Mouse (Mus musculus) E14TG2a.4 (cell line): ENCODE measurements around the gene Ints11.

Experiments used
- H3K27me3 ChIP-seq: 2 replicates; pipeline ENCODE4 v1.6.1; 2014; ENCODE audit warnings: low read length, control low read depth; ENCODE audit not compliant: insufficient read depth
- H3K36me3 ChIP-seq: 2 replicates; pipeline ENCODE4 v1.6.1; 2014; ENCODE audit warnings: low read length, control low read depth; ENCODE audit not compliant: insufficient read depth
- H3K4me1 ChIP-seq: replicated peaks from 2 replicates; pipeline ENCODE4 v1.6.1; 2014; ENCODE audit warnings: low read depth, low read length, control low read depth
- H3K4me3 ChIP-seq: replicated peaks from 2 replicates; pipeline ENCODE4 v1.5.1; 2014; ENCODE audit warnings: mild to moderate bottlenecking, low read length
- H3K9me3 ChIP-seq: 2 replicates; pipeline ENCODE4 v1.6.1; 2014; ENCODE audit warnings: low read length, control low read depth
- CTCF ChIP-seq: conservative IDR thresholded peaks from 2 replicates; pipeline ENCODE4 v1.5.1; 2014; ENCODE audit warnings: low read length
- NANOG ChIP-seq: IDR thresholded peaks from 2 replicates; pipeline ENCODE4 v1.6.1; 2014; ENCODE audit warnings: borderline replicate concordance, low read length, mixed read lengths
- POU5F1 ChIP-seq: IDR thresholded peaks from 2 replicates; pipeline ENCODE4 v1.6.1; 2014; ENCODE audit warnings: low read length, borderline replicate concordance

The Ints11 gene

GRCm38 (mm10) chr4:155868614-155869298 lies 590 bp upstream of the Ints11 start:
- Histone ChIP-seq H3K36me3 (peaks cover 67% of the 10 kb centered on the region), H3K9me3 (no peaks in the 10 kb centered on the region), H3K27me3 (no peaks in the 10 kb centered on the region), H3K4me3 (peak overlapping the region; percentile 93), H3K4me1 (peaks cover 39% of the 10 kb centered on the region)
- TF ChIP-seq NANOG (no peak), CTCF (no peak), POU5F1 (no peak)

- peaks cover 67% of the 10 kb centered on the region for H3K36me3 ChIP-seq
Observed at GRCm38 (mm10) chr4:155871404-155871803, 2.1 kb downstream of the Ints11 start.

GRCm38 (mm10) chr4:155883587-155883986 lies 14.2 kb downstream of the Ints11 start:
- TF ChIP-seq CTCF (no peak), POU5F1 (no peak), NANOG (no peak)
- Histone ChIP-seq H3K36me3 (peaks cover 69% of the 10 kb centered on the region), H3K27me3 (no peaks in the 10 kb centered on the region), H3K9me3 (no peaks in the 10 kb centered on the region), H3K4me1 (peaks cover 12% of the 10 kb centered on the region), H3K4me3 (no peak overlapping the region)

More at GRCm38 (mm10) chr4:155871404-155871803, 2.1 kb downstream of the Ints11 start:
- Histone ChIP-seq H3K4me3 (no peak overlapping the region), H3K27me3 (no peaks in the 10 kb centered on the region), H3K4me1 (peaks cover 39% of the 10 kb centered on the region), H3K9me3 (no peaks in the 10 kb centered on the region)
- no peak for TF ChIP-seq POU5F1
- TF ChIP-seq NANOG = no peak
- TF ChIP-seq CTCF = no peak

- Histone ChIP-seq H3K4me3 (no peak overlapping the region), H3K27me3 (no peaks in the 10 kb centered on the region), H3K4me1 (peaks cover 30% of the 10 kb centered on the region), H3K9me3 (no peaks in the 10 kb centered on the region), H3K36me3 (peaks cover 87% of the 10 kb centered on the region)
- no peak for TF ChIP-seq CTCF
- TF ChIP-seq NANOG = no peak
- no peak for TF ChIP-seq POU5F1
Observed at GRCm38 (mm10) chr4:155886330-155886729, 17.0 kb downstream of the Ints11 start.

GRCm38 (mm10) chr4:155887674-155888073 lies 18.3 kb downstream of the Ints11 start:
- H3K4me1 ChIP-seq = peaks cover 32% of the 10 kb centered on the region
- TF ChIP-seq POU5F1 = no peak
- TF ChIP-seq NANOG = no peak
- TF ChIP-seq CTCF = no peak
- H3K9me3 ChIP-seq = no peaks in the 10 kb centered on the region
- peaks cover under 1% of the 10 kb centered on the region; the same call in 1 of the 2 replicates for H3K27me3 ChIP-seq
- peaks cover 79% of the 10 kb centered on the region for H3K36me3 ChIP-seq
- no peak overlapping the region for H3K4me3 ChIP-seq

GRCm38 (mm10) chr4:155888181-155888580 lies 18.8 kb downstream of the Ints11 start:
- Histone ChIP-seq H3K9me3 (no peaks in the 10 kb centered on the region), H3K36me3 (peaks cover 74% of the 10 kb centered on the region), H3K4me3 (no peak overlapping the region), H3K27me3 (peaks cover 3% of the 10 kb centered on the region; the same call in 1 of the 2 replicates), H3K4me1 (peaks cover 37% of the 10 kb centered on the region)
- TF ChIP-seq POU5F1 = no peak
- TF ChIP-seq NANOG = no peak
- TF ChIP-seq CTCF = no peak

GRCm38 (mm10) chr4:155889316-155889715 lies 20.0 kb downstream of the Ints11 start:
- TF ChIP-seq NANOG (no peak), POU5F1 (no peak), CTCF (no peak)
- Histone ChIP-seq H3K9me3 (no peaks in the 10 kb centered on the region), H3K4me1 (peaks cover 49% of the 10 kb centered on the region), H3K27me3 (peaks cover 3% of the 10 kb centered on the region; the same call in 1 of the 2 replicates), H3K36me3 (peaks cover 62% of the 10 kb centered on the region), H3K4me3 (no peak overlapping the region)

- peaks cover 47% of the 10 kb centered on the region for H3K36me3 ChIP-seq
- peaks cover 65% of the 10 kb centered on the region for H3K4me1 ChIP-seq
- H3K4me3 ChIP-seq = peak overlapping the region; percentile 99
- no peaks in the 10 kb centered on the region for H3K9me3 ChIP-seq
- TF ChIP-seq CTCF = no peak
- TF ChIP-seq POU5F1 = no peak
- TF ChIP-seq NANOG = no peak
- peaks cover 3% of the 10 kb centered on the region; the same call in 1 of the 2 replicates for H3K27me3 ChIP-seq
Observed at GRCm38 (mm10) chr4:155891011-155891471, 21.7 kb downstream of the Ints11 start.

- Histone ChIP-seq H3K4me1 (peaks cover 70% of the 10 kb centered on the region), H3K36me3 (peaks cover 47% of the 10 kb centered on the region), H3K27me3 (peaks cover 3% of the 10 kb centered on the region; the same call in 1 of the 2 replicates), H3K4me3 (peak within 1 kb of the TSS; percentile 99), H3K9me3 (no peaks in the 10 kb centered on the region)
- no peak for TF ChIP-seq NANOG
Observed at GRCm38 (mm10) chr4:155891551-155892001, 22.2 kb downstream of the Ints11 start, which contains the start of the genes Pusl1 and Acap3. Gene Pusl1 (minus strand): TSS chr4:155891781. Gene Acap3 (plus strand): TSS chr4:155891822.
